Mouse (Mus musculus) kidney, adult 2 months (tissue): ENCODE results near the gene Ern1.

Source experiments
- CTCF ChIP-seq: fragments of 200-500 bp; conservative IDR thresholded peaks from 2 replicates; pipeline ENCODE4 v1.5.1; 2011; ENCODE audit warnings: low read depth, mild to moderate bottlenecking, control low read depth, low read length, moderate library complexity, mixed read lengths; ENCODE audit not compliant: insufficient read depth, insufficient read length
- POLR2A ChIP-seq: fragments of 200-500 bp; IDR thresholded peaks from one replicate; pipeline ENCODE4 v1.6.1; 2011; ENCODE audit warnings: low read depth, low read length, control low read depth

GRCm38 (mm10) chr11:106488126-106488561 is 492 bp upstream of the Ern1 start:
- TF ChIP-seq CTCF (no peak), POLR2A (no peak)
